9 mouse cellular contexts compared by ENCODE assay signal in genomic region chr14:73374315-73374890, GRCm38 (mm10). TPM values are rescaled to one million over a fixed set of nuclear protein-coding genes. Genes with fewer than 3 reads are reported as not detected.
DNase-seq lines count a peak whose midpoint lies in the region; ATAC-seq and TF ChIP-seq lines count a peak whose summit lies in the region.
"Had no signal": no experiment of that assay in that cellular context is flagged by ENCODE, and none has a peak within 500 bp of the region (broad histone marks: within the 10 kb centered on the region; RNA-seq: fewer than 3 reads in every experiment).

No protein-coding gene starts in this region.

- no peaks in the 10 kb centered on the region for H3K4me1 ChIP-seq in forebrain, postnatal 0 days (ENCODE audit: insufficient read depth)

- H3K4me3 ChIP-seq in forebrain, postnatal 0 days (ENCODE audit: low read depth, low read length): no peak overlapping the region
- H3K4me3 ChIP-seq: midbrain, embryonic 12.5 days had no signal

- no peak overlapping the region for H3K4me2 ChIP-seq in forebrain, postnatal 0 days (ENCODE audit: low read depth)
- H3K4me2 ChIP-seq: midbrain, embryonic 12.5 days had no signal

- H3K9me3 ChIP-seq in forebrain, postnatal 0 days (ENCODE audit: low read length): no peaks in the 10 kb centered on the region
- H3K9me3 ChIP-seq: midbrain, embryonic 12.5 days had no signal

- peaks cover 9% of the 10 kb centered on the region for H3K36me3 ChIP-seq in forebrain, postnatal 0 days (ENCODE audit: insufficient read depth)

- no peak overlapping the region for H3K27ac ChIP-seq in forebrain, postnatal 0 days (ENCODE audit: low read depth, low read length)
- H3K27ac ChIP-seq: midbrain, embryonic 12.5 days had no signal

- no peak for ATAC-seq in erythroid progenitor cell, adult 5-6 weeks (replicated peaks; ENCODE audit: low FRiP score, poor library complexity, severe bottlenecking)
- no peak for ATAC-seq in forebrain, postnatal 0 days

- DNase-seq in cerebellum, postnatal 25 days: peak; percentile 41 to 53
- DNase-seq in cerebellum, adult 8-10 months: no peak
- peak; percentile 20 for DNase-seq in ovary, postnatal 36 days (ENCODE audit: low spot score)
- DNase-seq in ovary, adult 18-20 months (ENCODE audit: low spot score): no peak
- DNase-seq in large intestine, adult 2 months (ENCODE audit: low read depth, low spot score): peak; percentile 73
- no peak for DNase-seq in forebrain, postnatal 0 days
- DNase-seq in layer of hippocampus, postnatal 10 days (ENCODE audit: low spot score in 2 of 2): no peak

- H3K27me3 ChIP-seq in forebrain, postnatal 0 days (ENCODE audit: insufficient read depth, low read length): no peaks in the 10 kb centered on the region
- H3K27me3 ChIP-seq: midbrain, embryonic 12.5 days had no signal

- no peak overlapping the region for H3K9ac ChIP-seq in forebrain, postnatal 0 days
- H3K9ac ChIP-seq: midbrain, embryonic 12.5 days had no signal

- 12% methylated on average over 11 of the region's 11 CpGs for WGBS in large intestine, adult 2 months
- WGBS in forebrain, postnatal 0 days: 72% methylated on average over 11 of the region's 11 CpGs

- TF ChIP-seq CTCF in forebrain, postnatal 0 days (IDR thresholded peaks at IDR 0.05; ENCODE audit: low read depth): no peak

RNA-seq across cellular contexts. Expression of gene Itm2b, which starts 10.7 kb away (rescaled TPM):
- 734 and 912 TPM in 2 replicates for polyA plus RNA-seq in large intestine, adult 2 months (2012; rRNA removed)
- total RNA-seq in erythroid progenitor cell, adult 5-6 weeks (2015; ENCODE audit: low replicate concordance): 559 and 848 TPM in 2 replicates
- 487 and 545 TPM in 2 replicates for total RNA-seq in erythroid progenitor cell, adult 5-6 weeks (2017; ENCODE audit: low replicate concordance)
- 317 and 332 TPM in 2 replicates for total RNA-seq in forebrain, postnatal 0 days (2014; rRNA removed)
- polyA plus RNA-seq in forebrain, postnatal 0 days (2015; fragmentation: Nextera tagmentation; extraction: Ambion mirVana): 802 and 892 TPM in 2 replicates
- 100 to 1,000 TPM; 792 to 848 TPM for total RNA-seq in layer of hippocampus, postnatal 10 days (2021)

RNA-seq across cellular contexts. Expression of gene Rb1, which starts 48.8 kb away (rescaled TPM):
- 5.0 and 9.0 TPM in 2 replicates for polyA plus RNA-seq in large intestine, adult 2 months (2012; rRNA removed)
- total RNA-seq in erythroid progenitor cell, adult 5-6 weeks (2015; ENCODE audit: low replicate concordance): 466 and 515 TPM in 2 replicates
- total RNA-seq in erythroid progenitor cell, adult 5-6 weeks (2017; ENCODE audit: low replicate concordance): 345 and 529 TPM in 2 replicates
- 27.9 and 37.9 TPM in 2 replicates for total RNA-seq in forebrain, postnatal 0 days (2014; rRNA removed)
- polyA plus RNA-seq in forebrain, postnatal 0 days (2015; fragmentation: Nextera tagmentation; extraction: Ambion mirVana): 16.2 and 20.6 TPM in 2 replicates
- total RNA-seq in layer of hippocampus, postnatal 10 days (2021): 10 to 100 TPM; 42.4 to 49.7 TPM

Comparison
In these comparisons a context has a peak if more than half of its experiments do, and no peak if none do; other contexts are left out.
1. DNase-seq: peak in cerebellum, postnatal 25 days (2 of 2), ovary, postnatal 36 days (single experiment) and large intestine, adult 2 months (single experiment); none in cerebellum, adult 8-10 months (single experiment), ovary, adult 18-20 months (single experiment), forebrain, postnatal 0 days (single experiment) and layer of hippocampus, postnatal 10 days (0 of 2).